Mouse (Mus musculus) ES-E14 (cell line): ENCODE data around the gene Rgs3. TPM values are rescaled to one million over a fixed set of nuclear protein-coding genes. Genes with fewer than 3 reads are reported as not detected.

Experiments
- DNase-seq: peaks from one replicate; pipeline ENCODE4 v3.0.0-alpha.2; 2013; ENCODE audit warnings: low read depth, low spot score
- H3K27ac ChIP-seq: 2 replicates; pipeline ENCODE4 v1.5.1; 2012; ENCODE audit warnings: low read depth, mild to moderate bottlenecking, low read length, moderate library complexity, mixed read lengths; ENCODE audit not compliant: poor library complexity, insufficient read depth, severe bottlenecking
- H3K36me3 ChIP-seq: 2 replicates; pipeline ENCODE4 v1.6.1; 2012; ENCODE audit warnings: mild to moderate bottlenecking, low read length, moderate library complexity, mixed read lengths; ENCODE audit not compliant: control insufficient read depth, poor library complexity, insufficient read depth, severe bottlenecking
- H3K4me1 ChIP-seq, 2 experiments: fragments of 150-350 bp in 1 of 2; sonication (generic) in 1 of 2; 2 replicates each; pipeline ENCODE4 v1.6.1; 2012; ENCODE audit warnings: low read length in 2 of 2, mild to moderate bottlenecking in 1 of 2, mixed read lengths in 1 of 2; ENCODE audit not compliant: control insufficient read depth in 2 of 2, insufficient read depth in 2 of 2, poor library complexity in 1 of 2
- H3K4me3 ChIP-seq, 2 experiments: fragments of 150-350 bp in 1 of 2; sonication (generic) in 1 of 2; 2 replicates each; pipeline ENCODE4 v1.5.1; 2012; ENCODE audit warnings: low read length in 2 of 2, low read depth in 1 of 2, mild to moderate bottlenecking in 1 of 2, mixed read lengths in 1 of 2; ENCODE audit not compliant: insufficient read depth in 1 of 2, poor library complexity in 1 of 2, severe bottlenecking in 1 of 2
- H3K9ac ChIP-seq: 2 replicates; pipeline ENCODE4 v1.6.1; 2012; ENCODE audit warnings: low read depth, mild to moderate bottlenecking, low read length, mixed read lengths; ENCODE audit not compliant: poor library complexity, insufficient read depth, severe bottlenecking
- H3K9me3 ChIP-seq: fragments of 150-350 bp; sonication (generic); 2 replicates; pipeline ENCODE4 v1.6.1; 2012; ENCODE audit warnings: low read depth, mild to moderate bottlenecking, low read length; ENCODE audit not compliant: control insufficient read depth, insufficient read depth
- CHD2 ChIP-seq: IDR thresholded peaks from 2 replicates; pipeline ENCODE4 v1.6.1; 2014; ENCODE audit warnings: mild to moderate bottlenecking, low read depth, low read length, inconsistent platforms
- HCFC1 ChIP-seq: IDR thresholded peaks from 2 replicates; pipeline ENCODE4 v1.6.1; 2012; ENCODE audit warnings: low read length, inconsistent platforms, borderline replicate concordance; ENCODE audit not compliant: insufficient read depth
- MAFK ChIP-seq: IDR thresholded peaks from 2 replicates; pipeline ENCODE4 v1.6.1; 2014; ENCODE audit warnings: mild to moderate bottlenecking, low read depth, low read length, inconsistent platforms; ENCODE audit not compliant: insufficient read depth
- ZC3H11A ChIP-seq: IDR thresholded peaks from 2 replicates; pipeline ENCODE4 v1.6.1; 2012; ENCODE audit warnings: low read depth, mild to moderate bottlenecking, inconsistent platforms, low read length, borderline replicate concordance
- ZNF384 ChIP-seq: IDR thresholded peaks from 2 replicates; pipeline ENCODE4 v1.6.1; 2012; ENCODE audit warnings: low read depth, low read length, inconsistent platforms
- in situ Hi-C, 2 experiments: fragments of 600-800 bp; cut with MboI; formaldehyde crosslinking; loops; one replicate each; pipeline ENCODE4 v1.15.1; 2025; ENCODE audit warnings: low sequenced_read_pairs in 2 of 2, inconsistent platforms in 1 of 2; ENCODE audit not compliant: unreplicated experiment in 2 of 2
- total RNA-seq: library from RNA; depleted of rRNA; stranded (reverse); fragments of 300-350 nt; gene quantifications from 2 replicates; pipeline ENCODE4 v1.2.3, GENCODE M21; 2012

Gene Rgs3
- total RNA-seq, 1 experiment = 10.0 TPM

DNA sequence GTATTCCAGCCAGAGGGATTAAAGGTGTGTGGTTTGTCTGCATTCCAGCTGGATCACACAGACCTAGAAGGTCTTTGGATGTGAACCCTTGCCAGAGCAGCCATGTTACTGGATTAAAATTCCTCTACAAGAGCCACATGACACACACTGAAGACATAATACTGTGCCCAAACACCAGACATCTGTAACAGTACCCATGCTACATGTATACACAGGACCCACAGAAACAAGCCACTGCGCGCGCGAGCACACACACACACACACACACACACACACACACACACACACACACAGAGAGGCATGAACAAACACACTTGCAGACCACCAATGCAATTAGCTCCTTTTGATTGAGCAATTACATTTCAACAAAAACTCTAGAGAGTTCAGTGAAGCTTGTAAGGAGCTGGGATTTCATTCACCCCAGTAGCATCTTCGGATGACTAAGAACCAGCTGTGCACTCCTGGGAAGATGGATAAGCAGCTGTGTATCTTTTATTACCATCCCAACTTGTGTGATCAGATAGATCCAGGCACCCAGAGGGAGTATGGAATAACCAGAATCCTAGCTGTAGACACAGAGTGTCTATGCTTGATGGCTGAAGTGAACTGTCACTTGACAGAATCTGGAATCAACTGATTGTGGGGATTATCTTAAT, 166.8 kb downstream of the Rgs3 start:
- DNase-seq = no peak
- in situ Hi-C loops = no loop called here
- Histone ChIP-seq H3K27ac (no peak overlapping the region), H3K36me3 (no peaks in the 10 kb centered on the region), H3K9me3 (no peaks in the 10 kb centered on the region), H3K4me3 (no peak overlapping the region), H3K9ac (no peak overlapping the region), H3K4me1 (peaks cover 0 to 9% of the 10 kb centered on the region in 2 experiments; a peak in 2 of 4 replicates)
- TF ChIP-seq MAFK (no peak), CHD2 (no peak), ZC3H11A (no peak), ZNF384 (no peak), HCFC1 (no peak)

GRCm38 (mm10) chr4:62727541-62728303, 168.1 kb downstream of the Rgs3 start:
- no peak overlapping the region for H3K4me3 ChIP-seq
- H3K9ac ChIP-seq = no peak overlapping the region
- no peak for TF ChIP-seq HCFC1
- TF ChIP-seq MAFK = no peak
- no peak for TF ChIP-seq ZNF384
- no peak for TF ChIP-seq CHD2
- no peak for TF ChIP-seq ZC3H11A
- in situ Hi-C loops = no loop called here
- H3K9me3 ChIP-seq = no peaks in the 10 kb centered on the region
- H3K36me3 ChIP-seq = no peaks in the 10 kb centered on the region
- DNase-seq = no peak
- no peak overlapping the region for H3K27ac ChIP-seq
- no peaks in the 10 kb centered on the region for H3K4me1 ChIP-seq

GRCm38 (mm10) chr4:62728471-62728870, 168.8 kb downstream of the Rgs3 start:
- DNase-seq = no peak
- Histone ChIP-seq H3K4me1 (no peaks in the 10 kb centered on the region), H3K9ac (no peak overlapping the region), H3K36me3 (no peaks in the 10 kb centered on the region), H3K4me3 (no peak overlapping the region), H3K27ac (no peak overlapping the region), H3K9me3 (no peaks in the 10 kb centered on the region)
- in situ Hi-C loops = no loop called here
- no peak for TF ChIP-seq ZC3H11A
- TF ChIP-seq HCFC1 = no peak
- no peak for TF ChIP-seq ZNF384
- TF ChIP-seq CHD2 = no peak
- no peak for TF ChIP-seq MAFK

GRCm38 (mm10) chr4:62729191-62729590, 169.5 kb downstream of the Rgs3 start:
- Histone ChIP-seq H3K4me3 (no peak overlapping the region), H3K4me1 (no peaks in the 10 kb centered on the region), H3K9me3 (no peaks in the 10 kb centered on the region), H3K27ac (no peak overlapping the region), H3K36me3 (no peaks in the 10 kb centered on the region), H3K9ac (no peak overlapping the region)
- in situ Hi-C loops = no loop called here
- DNase-seq = no peak
- TF ChIP-seq ZNF384 = no peak
- no peak for TF ChIP-seq CHD2
- no peak for TF ChIP-seq MAFK
- no peak for TF ChIP-seq ZC3H11A
- no peak for TF ChIP-seq HCFC1
